Mouse (Mus musculus): ENCODE data around the gene Snx20.
"Not testable (repeated sequence)": the region's sequence is repeated elsewhere in the genome, so short reads cannot be mapped to it uniquely, and the experiment has no call there.

Gene Snx20

DNA sequence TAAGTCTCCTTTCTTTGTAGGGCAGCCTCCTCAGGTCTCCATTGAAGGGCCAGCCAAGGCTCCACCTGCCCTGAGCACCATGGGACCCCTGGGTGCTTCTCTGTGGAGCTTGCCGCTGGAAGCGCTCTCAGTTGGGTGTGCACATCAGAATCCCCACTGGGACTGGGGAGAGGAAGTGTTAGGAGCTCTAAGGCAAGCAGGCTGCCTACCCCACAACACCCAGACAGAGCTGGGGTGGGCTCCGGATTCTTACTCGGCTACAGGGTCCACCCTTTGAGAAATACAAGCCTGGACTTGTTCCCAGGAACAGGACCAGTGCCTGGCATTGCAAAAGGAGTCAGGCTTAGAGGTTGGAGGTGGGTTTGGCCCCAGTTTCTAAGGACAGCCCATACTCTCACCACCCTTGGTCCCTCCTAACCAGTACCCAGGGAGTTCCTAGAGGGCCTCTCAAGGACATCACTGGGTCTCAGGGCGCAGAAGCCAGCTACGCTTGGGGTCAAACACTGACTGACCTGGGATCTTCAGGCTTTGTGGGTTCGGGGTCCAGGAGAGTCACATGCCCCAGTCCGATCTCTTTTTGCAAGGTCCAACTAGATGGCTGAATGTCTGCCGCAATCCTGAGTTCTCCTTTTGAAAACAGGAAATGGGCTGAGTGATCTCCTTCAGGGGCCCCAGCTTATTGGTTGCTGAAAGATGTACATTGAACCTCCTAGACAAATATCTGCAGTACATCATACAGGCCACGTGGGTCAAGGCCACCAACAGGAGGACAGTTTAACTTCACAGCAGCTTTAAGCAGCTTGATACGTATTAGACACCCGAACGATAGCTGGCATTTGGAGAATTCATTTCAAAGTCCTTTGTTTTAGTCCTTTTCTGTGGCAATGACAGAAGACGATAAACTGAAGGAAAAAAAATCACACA is at the start of gene Snx20:
Gene Snx20, minus strand, starts transcription at position 655 of the 924 bp plus-strand sequence.
- no peak for DNase-seq

DNA sequence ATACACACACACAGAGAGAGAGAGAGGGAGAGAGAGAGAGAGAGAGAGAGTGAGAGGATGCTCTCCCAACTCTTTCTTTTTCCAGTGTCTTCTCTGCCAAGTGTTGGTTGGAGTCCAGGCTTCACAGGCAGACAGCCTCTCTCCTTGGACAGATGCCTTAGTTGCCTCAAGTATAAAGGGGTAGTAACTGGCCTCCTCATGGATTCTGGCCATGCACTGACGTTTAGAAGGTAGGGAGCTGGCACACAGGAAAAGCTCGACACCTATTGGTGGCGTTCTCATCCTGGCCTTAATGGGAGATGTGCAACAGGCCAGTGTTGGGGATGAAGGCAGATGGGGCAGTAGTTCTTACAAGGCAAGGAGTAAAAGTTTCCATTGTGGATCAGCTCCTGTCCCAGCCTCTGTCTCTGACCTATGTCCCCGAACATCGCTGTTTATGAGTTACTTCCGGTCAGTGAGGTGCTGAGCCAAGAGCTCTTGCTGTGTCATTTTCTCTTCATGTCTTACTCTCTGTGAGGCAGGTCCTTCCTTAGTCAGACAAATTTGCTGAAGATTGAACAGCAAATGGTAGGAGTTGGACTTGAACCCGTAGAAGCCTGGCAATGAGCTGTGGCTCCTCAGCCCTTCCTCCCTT is 47.8 kb upstream of the Snx20 start:
- peak; percentile 68 to 73 for DNase-seq

DNA sequence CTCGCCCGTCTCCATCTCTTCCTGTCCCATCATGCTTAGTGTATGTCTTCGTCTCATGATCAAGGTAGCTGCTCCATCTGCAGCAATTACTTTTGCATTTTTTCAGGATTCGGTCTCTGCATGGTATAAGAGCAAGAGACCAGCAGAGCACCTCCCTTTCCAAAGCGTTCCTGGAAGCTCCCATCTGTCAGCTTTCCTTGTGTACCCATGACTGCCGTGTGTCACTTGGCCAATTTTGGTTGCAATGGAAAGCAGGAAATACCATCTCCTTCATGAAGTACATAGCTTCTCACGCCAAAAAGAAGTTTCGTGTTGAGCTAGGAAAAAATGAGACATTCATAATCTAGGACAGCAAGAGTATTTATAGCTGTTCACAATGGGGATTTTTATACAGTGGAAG is 45.1 kb upstream of the Snx20 start:
- peak; percentile 56 to 66 for DNase-seq

DNA sequence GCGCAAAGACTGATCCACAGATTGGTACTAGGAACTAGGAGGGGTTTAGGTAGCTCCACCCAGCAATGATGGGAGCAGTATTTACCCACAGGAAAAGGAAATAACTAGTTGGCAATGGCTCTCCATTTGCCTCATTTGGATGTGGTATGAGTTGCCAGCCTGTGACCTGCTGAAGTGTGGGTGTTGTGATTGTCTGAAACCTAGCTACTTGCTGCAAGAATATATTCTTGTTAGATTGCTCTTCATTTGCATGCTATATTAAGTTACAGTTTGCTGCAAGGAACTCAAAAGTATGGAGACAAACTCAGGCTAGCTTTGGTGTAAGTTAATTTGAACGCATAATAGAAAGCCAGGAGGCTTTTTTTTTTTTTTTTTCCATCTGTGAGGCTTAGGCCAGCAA is 44.6 kb upstream of the Snx20 start:
- no peak for DNase-seq

DNA sequence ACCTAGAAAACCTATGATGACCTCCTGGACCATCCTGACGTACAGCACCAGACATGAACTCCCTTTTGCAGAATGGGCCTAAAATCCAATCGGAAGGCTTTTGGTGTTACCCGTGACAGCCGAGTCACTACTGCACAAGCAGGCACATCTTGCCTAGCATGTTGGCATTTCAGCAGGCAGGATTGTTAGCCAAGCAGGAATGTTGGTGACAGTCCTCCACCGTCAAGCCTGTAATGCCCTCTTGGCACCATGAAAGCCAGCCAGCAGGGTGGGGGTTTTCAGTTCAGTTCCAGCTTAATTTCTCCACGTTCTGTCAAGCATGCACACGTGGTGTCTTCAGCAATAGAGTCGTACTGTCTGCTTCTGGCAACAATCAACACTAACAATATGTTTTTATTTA is 41.1 kb upstream of the Snx20 start:
- peak; percentile 55 to 63 for DNase-seq

DNA sequence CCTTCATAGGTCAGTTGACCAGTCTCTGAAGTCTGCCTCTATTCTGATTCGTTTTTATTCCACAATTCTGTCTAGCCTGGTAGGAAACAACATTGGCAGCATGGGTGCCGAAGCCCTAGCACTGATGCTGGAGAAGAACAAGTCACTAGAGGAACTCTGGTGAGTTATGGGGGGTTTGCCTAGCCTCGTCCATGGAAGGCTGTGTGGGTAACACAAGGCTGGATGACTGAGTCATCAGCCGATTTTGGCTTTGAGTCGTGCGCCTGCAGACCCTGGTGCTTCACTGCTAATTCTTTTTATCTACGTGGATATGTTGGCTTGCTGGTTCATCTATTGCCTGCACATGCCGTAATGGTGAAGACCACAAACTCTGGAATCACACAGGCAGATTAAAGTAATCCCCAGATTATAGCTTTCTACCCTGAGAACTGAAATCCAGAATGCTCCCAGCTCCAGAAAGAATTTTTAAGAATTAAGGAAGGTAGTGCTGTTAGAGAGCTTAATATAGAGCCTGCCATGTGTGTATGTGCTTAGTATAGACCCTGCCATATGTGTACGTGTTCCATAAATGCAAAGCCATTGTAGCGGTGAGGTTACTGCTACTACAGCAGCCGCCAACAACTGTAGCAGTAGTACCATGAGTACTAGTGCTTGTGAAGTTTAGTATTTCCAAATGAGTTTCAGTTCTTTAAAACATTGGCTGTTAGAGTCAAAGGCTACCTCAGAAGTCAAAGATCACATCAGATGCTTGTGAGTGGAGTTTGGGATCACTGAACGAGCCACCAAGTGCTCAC is 39.6 kb upstream of the Snx20 start:
- no peak for DNase-seq

DNA sequence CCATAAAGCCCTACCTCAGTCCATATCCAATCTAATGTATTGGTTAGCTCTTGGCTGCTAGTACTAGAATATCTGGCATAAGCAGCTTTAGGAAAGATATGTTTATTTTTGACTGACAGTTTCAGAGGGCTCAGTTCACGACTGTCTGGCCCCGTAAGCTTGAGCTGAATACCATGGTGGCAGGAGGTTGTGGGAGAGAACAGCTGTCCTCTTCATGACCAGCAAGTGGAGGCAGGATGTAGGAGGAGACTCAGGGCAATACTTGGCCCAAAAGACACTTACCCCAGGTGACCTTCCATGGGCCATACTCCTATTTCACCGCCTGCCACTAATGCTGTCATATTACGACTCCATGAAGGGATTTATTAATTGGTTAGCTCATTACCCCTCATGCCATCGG is 37.9 kb upstream of the Snx20 start:
- DNase-seq, result no peak

DNA sequence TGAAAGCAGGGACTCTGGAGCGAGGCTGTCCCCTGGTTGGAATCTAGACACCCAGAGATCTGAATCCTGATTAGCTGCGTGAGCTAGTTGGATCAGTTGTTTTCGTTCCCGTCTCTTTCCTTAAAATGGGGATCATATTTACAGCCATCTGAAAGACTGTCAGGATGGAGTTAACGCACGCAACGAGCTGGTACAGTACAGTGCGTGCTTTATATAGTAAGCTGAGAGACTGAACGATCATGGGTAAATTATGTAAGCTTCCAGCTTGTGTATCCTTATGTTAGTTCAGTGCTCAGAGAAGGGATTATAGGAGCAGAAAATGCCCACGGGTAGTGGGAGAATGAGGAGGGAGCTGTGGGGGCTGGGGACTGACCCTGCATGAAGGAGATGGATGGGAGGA is 35.6 kb upstream of the Snx20 start:
- no peak for DNase-seq

DNA sequence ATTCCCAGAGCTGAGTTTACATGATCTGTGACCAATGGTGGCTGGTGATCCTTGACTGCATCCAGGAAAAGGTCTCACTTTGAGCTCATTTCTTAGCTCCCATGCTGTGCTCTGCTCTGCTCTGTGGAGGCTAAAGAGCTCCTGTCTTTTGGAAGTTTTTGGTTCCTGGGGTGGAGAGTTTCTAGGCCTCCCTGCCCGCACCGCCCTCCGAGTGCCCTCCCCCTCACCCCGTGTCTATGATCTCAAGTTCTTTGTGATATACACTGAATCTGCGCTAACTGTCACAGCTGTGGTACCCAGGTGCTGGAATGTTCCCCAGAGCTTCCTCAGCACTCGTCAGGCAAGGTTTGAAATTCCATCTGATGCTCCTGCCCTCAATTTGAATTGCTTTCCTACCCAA is 34.9 kb upstream of the Snx20 start:
- DNase-seq, result no peak

DNA sequence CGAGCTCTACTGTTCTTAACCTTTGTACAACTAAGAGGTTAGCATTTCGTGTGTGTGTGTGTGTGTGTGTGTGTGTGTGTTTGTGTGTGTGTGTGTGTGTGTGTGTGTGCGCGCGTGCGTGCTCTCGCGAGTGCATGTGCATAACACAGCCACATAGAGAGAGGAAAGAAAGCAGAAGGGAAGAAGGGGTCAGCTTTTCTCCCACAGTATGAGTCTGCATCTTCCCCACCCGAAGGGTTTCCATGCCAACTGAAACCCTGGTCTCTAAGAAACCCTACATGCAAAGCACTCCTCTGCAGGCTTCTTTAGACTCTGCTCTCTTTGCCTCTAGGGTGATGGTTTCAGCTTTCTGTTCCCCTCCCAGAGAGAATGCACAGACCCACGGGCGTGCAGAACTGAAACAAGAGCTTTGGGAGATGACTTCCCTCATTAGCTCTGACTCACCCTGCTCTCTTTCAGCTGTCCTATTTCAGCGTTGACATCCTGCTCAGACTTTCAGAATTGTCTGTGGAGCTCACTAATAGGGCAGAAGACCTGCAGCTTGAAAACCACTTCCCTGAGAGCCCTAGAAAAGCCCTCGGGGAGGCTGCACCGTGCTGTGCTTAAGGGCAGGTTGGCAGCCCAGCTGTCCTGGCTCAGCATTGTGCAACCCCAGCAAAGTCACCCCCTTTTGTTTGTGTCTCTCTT is 32.6 kb upstream of the Snx20 start:
- no peak for DNase-seq

DNA sequence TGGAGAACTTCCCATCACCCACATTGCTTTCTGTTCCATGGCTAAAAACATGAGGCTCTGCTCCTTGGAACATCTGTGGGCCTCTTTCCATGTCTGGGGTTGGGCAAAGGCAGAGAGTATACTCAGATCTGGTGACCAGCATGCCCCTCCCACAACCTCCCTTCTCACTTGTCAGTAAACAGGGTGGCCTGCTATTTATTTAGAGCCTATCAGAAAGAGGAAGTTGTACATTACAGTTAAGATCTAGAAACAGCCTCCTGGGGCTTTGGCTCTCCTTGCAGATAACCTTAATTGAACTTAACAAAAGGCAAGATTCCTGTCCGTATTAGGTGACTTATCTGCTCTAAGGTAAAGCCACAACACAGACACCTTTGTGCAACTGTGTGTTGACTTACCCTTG is 30.5 kb upstream of the Snx20 start:
- DNase-seq, result no peak

DNA sequence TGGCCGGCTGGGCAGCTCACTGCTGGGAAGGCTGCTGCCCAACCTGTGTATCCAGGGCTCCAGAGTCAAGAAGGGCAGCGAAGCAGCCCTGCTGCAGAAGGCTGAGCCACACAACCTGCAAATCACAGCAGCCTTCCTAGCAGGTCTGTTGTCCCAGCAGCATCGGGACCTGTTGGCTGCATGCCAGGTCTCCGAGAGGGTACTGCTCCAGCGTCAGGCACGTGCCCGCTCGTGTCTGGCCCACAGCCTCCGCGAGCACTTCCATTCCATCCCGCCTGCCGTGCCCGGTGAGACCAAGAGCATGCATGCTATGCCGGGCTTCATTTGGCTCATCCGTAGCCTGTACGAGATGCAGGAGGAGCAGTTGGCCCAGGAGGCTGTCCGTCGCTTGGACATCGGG is 29.0 kb upstream of the Snx20 start:
- peak; percentile 79 to 83 for DNase-seq

DNA sequence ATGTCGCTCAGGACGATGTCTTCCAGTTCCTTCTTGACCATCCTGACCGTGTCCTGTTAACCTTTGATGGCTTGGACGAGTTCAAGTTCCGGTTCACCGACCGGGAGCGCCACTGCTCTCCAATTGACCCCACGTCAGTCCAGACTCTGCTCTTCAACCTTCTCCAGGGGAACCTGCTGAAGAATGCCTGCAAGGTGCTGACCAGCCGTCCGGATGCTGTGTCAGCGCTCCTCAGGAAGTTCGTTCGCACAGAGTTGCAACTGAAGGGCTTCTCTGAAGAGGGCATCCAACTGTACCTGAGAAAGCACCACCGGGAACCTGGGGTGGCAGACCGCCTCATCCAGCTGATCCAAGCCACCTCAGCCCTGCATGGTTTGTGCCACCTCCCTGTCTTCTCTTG is 28.2 kb upstream of the Snx20 start:
- no peak for DNase-seq

DNA sequence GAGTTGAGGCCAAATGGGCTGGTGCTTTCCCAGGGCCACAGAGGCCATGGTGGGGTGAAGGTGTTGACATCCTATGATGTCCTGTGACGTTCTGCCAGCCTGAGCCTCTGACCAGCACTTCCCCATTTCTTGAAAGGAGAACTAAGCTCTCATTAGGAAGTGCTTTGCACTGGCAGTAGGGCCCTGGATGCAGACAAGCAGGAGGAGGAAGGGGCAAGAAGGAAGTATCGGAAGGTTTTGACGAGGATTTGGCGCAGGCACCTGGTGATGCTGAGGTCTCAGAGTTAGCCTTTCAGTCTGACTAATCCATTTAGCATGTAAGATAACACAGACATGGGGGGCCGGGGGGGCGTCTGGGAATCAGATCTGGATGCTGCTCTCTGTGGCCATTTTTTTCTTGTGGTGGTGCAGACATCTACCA is 26.5 kb upstream of the Snx20 start:
- no peak for DNase-seq

DNA sequence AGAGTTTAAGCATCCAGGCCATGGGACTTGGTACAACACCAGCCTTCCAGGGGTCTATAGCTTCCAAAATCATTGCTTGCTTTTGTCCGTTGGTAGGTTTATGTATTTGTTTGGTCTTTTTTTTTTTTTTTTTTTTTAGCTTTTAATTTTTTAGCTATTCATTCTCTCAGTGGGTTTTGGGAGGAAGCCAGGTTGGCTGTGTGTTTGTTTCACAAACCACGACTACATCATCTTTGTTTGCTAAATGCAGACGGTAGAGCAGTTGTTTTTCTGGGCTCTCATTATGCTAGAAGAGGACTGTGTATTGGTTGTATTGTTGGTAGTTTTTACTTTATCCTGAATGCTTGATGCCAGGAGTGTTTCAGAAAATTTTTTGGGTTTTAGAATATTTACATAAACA is 23.9 kb upstream of the Snx20 start:
- DNase-seq, result no peak

DNA sequence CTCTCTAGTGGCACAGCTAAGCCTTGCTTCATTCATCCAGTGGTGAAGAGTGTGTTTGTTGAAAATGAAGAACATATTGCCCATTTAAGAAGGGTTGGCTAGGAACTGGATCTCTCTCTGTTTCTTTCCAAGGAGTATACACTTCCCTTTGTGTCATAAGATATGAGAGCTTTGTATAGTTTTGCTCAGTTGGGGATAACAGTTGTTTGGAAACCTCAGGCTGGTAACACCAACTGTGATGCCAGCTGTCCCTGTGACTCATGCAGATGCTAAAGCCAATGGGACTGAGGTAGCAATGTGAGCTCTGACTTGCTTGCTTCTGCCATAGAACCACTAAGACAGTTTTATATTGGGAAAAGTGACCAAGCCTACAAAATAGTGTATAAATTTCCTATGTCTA is 19.4 kb upstream of the Snx20 start:
- no peak for DNase-seq

DNA sequence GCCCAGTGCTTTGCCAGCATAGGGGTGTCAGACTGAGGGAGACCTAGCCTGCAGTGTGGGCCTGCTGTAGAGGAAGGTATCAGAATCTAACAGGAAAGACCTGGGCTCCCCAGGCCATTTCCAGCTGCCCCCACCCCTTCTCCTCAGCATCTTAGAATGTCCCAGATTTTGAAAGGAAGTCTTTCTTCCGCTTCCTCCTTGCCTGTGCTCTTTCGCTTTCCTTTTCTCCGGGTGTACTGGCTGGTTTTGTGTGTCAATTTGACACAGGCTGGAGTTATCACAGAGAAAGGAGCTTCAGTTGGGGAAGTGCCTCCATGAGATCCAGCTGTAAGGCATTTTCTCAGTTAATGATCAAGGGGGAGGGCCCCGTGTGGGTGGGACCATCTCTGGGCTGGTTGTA is 15.2 kb upstream of the Snx20 start:
- not testable (repeated sequence) for DNase-seq

DNA sequence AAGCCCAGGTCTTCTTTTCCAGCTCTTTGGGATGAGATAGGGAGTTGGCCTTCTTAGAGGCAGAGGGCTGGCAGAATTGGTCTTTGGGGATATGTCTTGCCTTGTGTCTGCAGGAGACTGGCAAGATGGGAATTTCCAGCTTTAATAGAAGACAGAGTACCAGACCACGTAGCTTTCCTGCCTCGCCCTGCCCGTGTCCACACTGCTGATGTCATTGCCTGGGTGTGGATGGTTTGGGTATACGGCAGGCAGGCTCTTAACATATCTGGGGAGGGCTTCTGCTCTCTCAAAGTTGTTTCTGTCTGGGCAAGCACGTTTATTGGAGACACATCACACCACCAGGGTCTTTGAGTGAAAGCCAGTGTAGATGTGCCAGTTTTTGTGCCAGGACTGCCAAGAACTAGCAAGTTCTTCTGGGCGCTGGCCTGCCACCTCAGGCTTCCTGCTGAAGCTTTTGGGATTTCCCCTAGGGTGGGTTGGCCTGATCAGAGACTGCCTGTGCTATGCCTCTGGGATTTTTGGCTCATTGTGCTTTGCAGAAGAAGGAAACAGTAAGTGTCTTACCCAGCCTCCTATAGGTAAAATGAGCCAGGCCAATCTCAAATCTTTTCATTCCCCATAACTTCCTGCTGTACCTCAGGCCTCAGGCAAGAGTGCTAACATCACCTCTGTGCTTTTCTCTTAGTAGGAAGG is 14.2 kb upstream of the Snx20 start:
- DNase-seq, result no peak

DNA sequence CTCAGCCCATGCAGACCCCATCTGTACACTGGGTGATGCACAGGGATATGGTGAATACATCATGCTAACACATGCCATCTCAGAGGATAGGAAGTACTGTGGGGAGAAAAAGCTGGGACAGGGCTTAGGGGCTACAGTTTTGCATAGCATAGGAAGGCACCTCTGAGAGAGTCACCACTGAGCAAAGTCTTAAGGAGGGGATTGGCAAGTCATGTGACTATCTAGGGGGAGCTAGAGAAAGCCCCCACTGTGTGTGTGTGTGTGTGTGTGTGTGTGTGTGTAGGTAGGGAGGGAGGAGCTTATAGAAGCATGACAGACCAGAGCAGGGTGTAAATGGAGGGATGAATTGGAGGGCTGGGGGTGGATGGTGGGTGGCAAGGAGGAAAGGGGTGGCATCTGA is 12.4 kb upstream of the Snx20 start:
- no peak for DNase-seq

DNA sequence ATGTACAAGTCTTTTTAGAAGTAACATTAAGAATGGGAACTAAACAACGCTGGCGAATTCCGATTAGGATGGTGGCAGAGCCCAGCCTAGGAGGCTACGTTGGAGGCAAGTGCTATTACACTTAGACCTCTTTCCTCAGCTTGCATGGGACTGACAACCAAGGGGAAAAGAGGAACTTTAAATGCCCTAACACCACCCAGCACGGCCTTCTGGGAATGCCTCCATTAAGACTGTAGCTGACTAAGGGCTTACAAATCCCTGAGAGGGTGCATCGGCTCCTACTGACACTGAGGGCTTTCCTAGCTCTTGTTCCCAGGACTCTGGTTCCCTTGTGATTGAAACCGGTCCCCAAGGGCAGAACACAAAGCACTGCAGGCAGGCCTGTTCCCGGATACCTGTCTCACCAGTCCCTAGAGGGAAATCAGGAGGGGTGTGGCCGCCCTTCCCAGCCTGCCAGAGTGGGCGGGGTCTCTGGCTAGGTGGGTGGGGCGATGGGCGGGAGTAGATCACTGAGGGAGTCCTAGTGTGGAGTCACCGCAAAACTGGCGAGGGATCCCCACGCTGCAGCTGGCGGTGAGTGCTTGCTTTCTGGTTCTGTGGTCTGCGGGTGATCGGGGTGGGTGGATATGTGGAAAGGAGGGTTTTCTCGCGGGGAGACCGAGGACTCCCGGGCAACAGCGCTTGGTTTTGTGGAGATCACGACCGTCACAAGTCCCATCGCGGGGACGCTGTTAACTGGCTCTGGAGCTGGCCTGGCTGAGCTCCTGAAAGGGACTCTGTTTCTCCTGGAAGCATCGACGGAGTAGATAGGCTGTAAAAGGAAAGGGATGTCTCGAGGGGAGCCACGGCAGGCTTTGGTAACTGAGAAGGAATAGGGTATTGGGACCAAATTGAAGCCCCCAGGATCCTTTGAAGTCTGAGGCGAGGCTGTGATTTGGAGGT is 11.2 kb upstream of the Snx20 start, which contains the start of gene Nod2:
Gene Nod2, plus strand, starts transcription at position 479 of the 942 bp plus-strand sequence.
- peak; percentile 28 to 52 for DNase-seq

All from cerebellum, postnatal 14 days (tissue).